Mouse (Mus musculus): ENCODE data around the gene Ap1ar.

- no peak for TF ChIP-seq POLR2A (IDR thresholded peaks at IDR 0.05; ENCODE audit: borderline replicate concordance, control insufficient read depth, low read depth, low read length)
- no peak for TF ChIP-seq CTCF (IDR thresholded peaks at IDR 0.05; ENCODE audit: control insufficient read depth, insufficient read depth, low read length)
Observed at GRCm38 (mm10) chr3:127801162-127801561, 36.2 kb downstream of the Ap1ar start.

All from bone marrow, adult 2 months (tissue).